Mouse (Mus musculus) embryonic facial prominence, embryonic 11.5 days (tissue): ENCODE measurements around the gene Zfhx2. TPM values are rescaled to one million over a fixed set of nuclear protein-coding genes. Genes with fewer than 3 reads are reported as not detected.

ENCODE experiments used
- ATAC-seq: fragments of 200-750 bp; cut with Nextera tagmentation; replicated peaks from 2 replicates; pipeline ENCODE4 v1.8.0; 2017; ENCODE audit warnings: low read depth; ENCODE audit not compliant: insufficient number of reproducible peaks, low FRiP score, low TSS enrichment
- DNase-seq: peaks from one replicate; pipeline ENCODE4 v3.0.0-alpha.2; 2015; ENCODE audit warnings: low spot score
- H3K27ac ChIP-seq: fragments of 300-500 bp; sonication (generic); replicated peaks from 2 replicates; pipeline ENCODE4 v1.5.1; 2014; ENCODE audit warnings: mild to moderate bottlenecking, low read depth, low read length, control low read depth
- H3K27me3 ChIP-seq: fragments of 300-500 bp; sonication (generic); 2 replicates; pipeline ENCODE4 v1.6.1; 2014; ENCODE audit warnings: mild to moderate bottlenecking, low read length, moderate library complexity, mixed read lengths; ENCODE audit not compliant: control insufficient read depth, insufficient read depth
- H3K36me3 ChIP-seq: fragments of 300-500 bp; sonication (generic); replicated peaks from 2 replicates; pipeline ENCODE4 v1.6.1; 2014; ENCODE audit warnings: low read depth, mild to moderate bottlenecking, low read length, moderate library complexity, mixed read lengths; ENCODE audit not compliant: control insufficient read depth, insufficient read depth
- H3K4me1 ChIP-seq: fragments of 300-500 bp; sonication (generic); 2 replicates; pipeline ENCODE4 v1.6.1; 2014; ENCODE audit warnings: low read length, mixed read lengths; ENCODE audit not compliant: control insufficient read depth, insufficient read depth
- H3K4me2 ChIP-seq: fragments of 300-500 bp; sonication (generic); 2 replicates; pipeline ENCODE4 v1.6.1; 2014; ENCODE audit warnings: low read depth, mild to moderate bottlenecking, control low read depth, low read length, moderate library complexity
- H3K4me3 ChIP-seq: fragments of 300-500 bp; sonication (generic); 2 replicates; pipeline ENCODE4 v1.5.1; 2014; ENCODE audit warnings: low read depth, low read length, control low read depth
- H3K9ac ChIP-seq: fragments of 300-500 bp; sonication (generic); replicated peaks from 2 replicates; pipeline ENCODE4 v1.6.1; 2014; ENCODE audit warnings: mild to moderate bottlenecking, control low read depth, low read length
- H3K9me3 ChIP-seq: fragments of 300-500 bp; sonication (generic); replicated peaks from 2 replicates; pipeline ENCODE4 v1.6.1; 2016; ENCODE audit warnings: mild to moderate bottlenecking, low read length, inconsistent platforms, mixed read lengths; ENCODE audit not compliant: control insufficient read depth
- WGBS: fragments of 180-500 bp; shearing (Covaris S2); extraction: QIAGEN DNeasy Blood & Tissue Kit; methylation state at CpG from one replicate; pipeline ENCODE4 v1.1.7; 2014; 5-methylcytosine and 5-hydroxymethylcytosine counted together
- polyA plus RNA-seq: library from polyadenylated mRNA; unstranded; fragments of >200 nt; fragmentation: Nextera tagmentation; extraction: Ambion mirVana; gene quantifications from 2 replicates; pipeline ENCODE4 v1.2.1, GENCODE M21; 2014

The Zfhx2 gene
- polyA plus RNA-seq, 1 experiment from 2014 or later, result 4.5 TPM

DNA sequence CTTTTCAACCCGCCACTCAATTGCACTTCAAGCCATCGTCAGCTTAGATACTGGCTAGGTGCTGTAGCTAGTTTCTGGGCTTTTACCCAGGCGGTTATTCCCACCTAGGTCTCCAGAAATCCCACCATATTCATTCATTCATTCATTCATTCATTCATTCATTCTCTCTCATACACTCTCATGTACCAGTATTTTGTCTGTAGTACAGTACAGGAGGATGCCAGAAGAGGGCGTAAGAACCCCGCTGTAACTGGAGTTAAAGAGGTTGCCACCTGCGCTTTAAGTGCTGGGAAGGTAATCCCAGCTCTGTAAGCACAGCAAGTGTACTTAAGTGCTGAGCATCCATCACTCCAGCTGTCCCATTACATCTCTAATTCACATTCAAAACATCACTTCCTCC lies 1.8 kb upstream of the Zfhx2 start:
- Histone ChIP-seq H3K4me1 (0 out of 2 replicates have a peak, but pooled peaks cover 2% of the 10 kb centered on the region), H3K36me3 (no peaks in the 10 kb centered on the region), H3K27me3 (no peaks in the 10 kb centered on the region), H3K9ac (no peak overlapping the region), H3K27ac (no peak overlapping the region), H3K4me2 (no peak overlapping the region), H3K4me3 (no peak overlapping the region), H3K9me3 (no peaks in the 10 kb centered on the region)
- no peak for ATAC-seq
- 29% methylated on average over 6 of the region's 6 CpGs for WGBS
- no peak for DNase-seq

DNA sequence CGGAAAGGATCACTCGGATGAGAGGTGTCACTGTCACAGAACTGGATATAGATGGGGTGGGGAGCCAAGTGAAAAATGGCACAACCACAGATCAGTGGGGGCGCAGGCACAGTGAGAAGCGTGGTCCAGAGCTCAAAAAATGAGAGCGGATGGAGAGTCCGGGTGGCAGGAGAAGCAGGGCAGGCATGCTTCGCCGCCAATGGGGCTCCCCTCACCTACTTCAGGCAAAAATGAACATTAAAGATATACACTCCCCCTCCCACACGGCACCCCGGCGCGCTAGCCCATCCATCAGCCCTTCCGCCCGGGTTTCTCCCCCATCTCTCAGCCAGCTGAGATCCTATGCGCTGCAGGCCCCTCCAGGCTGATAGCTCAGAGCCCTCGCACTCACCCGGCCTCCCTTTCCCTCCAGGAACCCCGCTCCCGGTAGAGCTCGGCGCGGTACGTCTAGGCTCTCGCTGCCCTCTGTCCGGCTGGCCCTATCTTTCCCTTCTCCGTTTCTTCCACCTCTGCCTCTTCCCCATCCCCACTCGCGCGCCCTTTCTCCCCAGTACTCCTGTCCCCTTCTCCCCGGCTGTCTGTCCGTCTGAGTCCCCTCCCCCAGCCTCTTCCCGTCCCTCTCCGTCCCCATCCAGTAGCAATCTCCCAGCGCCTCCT lies 787 bp downstream of the Zfhx2 start:
- H3K4me3 ChIP-seq, result peak overlapping the region; percentile 57
- peak; percentile 32; the same call in 1 of the 2 replicates for ATAC-seq
- H3K27ac ChIP-seq, result peak overlapping the region; percentile 41; the same call in 1 of the 2 replicates
- H3K36me3 ChIP-seq, result no peaks in the 10 kb centered on the region
- peak overlapping the region; percentile 75 for H3K9ac ChIP-seq
- H3K27me3 ChIP-seq, result no peaks in the 10 kb centered on the region
- 0 out of 2 replicates have a peak, but pooled peaks cover 2% of the 10 kb centered on the region for H3K4me1 ChIP-seq
- peak overlapping the region; percentile 80 for H3K4me2 ChIP-seq
- DNase-seq, result peak; percentile 23
- no peaks in the 10 kb centered on the region for H3K9me3 ChIP-seq
- 3% methylated on average over 29 of the region's 34 CpGs for WGBS

DNA sequence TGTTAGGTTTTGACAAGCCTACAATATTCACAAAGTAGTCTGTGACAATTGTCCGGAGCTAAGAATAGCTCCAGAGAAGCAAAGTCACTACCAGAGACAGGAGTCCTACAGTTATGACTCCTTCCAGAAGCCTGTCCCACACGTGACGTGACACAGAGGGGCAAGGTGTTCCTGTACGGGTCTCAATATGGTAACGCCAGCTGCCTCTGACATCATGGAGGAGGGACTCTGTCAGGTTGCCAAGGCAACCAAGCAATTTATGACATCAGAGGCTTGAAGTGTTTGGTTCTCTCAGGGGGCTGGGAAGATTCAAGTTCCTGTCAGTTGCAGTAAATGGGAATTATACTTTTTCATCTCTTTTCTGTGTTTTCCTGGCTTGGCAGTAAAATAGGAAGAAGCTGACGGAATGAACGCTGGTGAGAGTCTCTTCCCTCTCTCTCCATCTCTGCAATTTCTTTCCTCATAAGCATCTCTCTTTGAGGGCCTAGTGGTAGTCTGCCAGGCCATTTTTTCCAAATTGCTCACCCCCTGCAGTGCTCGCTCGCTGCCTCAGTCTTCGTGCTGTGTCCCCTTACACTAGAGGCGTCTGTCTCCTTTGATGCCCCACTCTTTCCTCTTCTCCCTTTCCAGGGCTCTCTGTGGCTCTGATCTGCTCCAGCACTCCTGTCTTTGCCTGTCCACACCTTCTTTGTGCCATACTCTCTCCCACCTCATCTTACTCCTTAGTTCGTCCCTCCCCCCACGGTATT lies 2.8 kb downstream of the Zfhx2 start:
- H3K36me3 ChIP-seq, result no peaks in the 10 kb centered on the region
- H3K4me1 ChIP-seq, result 0 out of 2 replicates have a peak, but pooled peaks cover 2% of the 10 kb centered on the region
- H3K27ac ChIP-seq, result no peak overlapping the region
- no peak overlapping the region for H3K4me2 ChIP-seq
- DNase-seq (peak; percentile 47), ATAC-seq (no peak)
- H3K9ac ChIP-seq, result no peak overlapping the region
- no peak overlapping the region for H3K4me3 ChIP-seq
- WGBS, result 64% methylated on average over 13 of the region's 13 CpGs
- no peaks in the 10 kb centered on the region for H3K27me3 ChIP-seq
- no peaks in the 10 kb centered on the region for H3K9me3 ChIP-seq

DNA sequence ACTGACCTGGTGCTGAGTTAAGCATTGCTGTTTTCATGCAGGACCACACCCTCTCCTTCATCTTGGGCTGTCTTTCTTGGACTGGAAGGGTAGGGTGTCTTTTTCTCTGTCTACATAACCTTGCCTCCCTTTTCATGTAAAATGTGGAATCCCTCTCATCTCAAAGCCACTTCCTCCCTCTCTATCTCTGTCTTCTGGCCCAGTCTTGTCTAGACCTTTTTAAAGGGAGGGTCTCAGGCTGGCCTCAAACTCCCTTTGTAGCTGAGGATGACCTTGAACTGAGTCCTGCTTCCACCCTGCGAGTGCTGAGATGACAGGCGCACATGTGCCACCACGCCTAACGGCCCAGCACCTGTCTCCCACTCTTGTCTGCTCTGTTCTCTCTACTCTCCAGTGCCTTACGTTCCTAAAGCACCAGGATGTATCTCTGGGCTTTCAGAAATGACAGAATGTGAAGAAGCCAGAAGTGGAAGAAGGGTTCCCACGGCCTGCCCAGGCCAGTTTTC lies 6.1 kb downstream of the Zfhx2 start:
- 84% methylated on average over 6 of the region's 6 CpGs for WGBS
- H3K4me1 ChIP-seq, result 0 out of 2 replicates have a peak, but pooled peaks cover 2% of the 10 kb centered on the region

DNA sequence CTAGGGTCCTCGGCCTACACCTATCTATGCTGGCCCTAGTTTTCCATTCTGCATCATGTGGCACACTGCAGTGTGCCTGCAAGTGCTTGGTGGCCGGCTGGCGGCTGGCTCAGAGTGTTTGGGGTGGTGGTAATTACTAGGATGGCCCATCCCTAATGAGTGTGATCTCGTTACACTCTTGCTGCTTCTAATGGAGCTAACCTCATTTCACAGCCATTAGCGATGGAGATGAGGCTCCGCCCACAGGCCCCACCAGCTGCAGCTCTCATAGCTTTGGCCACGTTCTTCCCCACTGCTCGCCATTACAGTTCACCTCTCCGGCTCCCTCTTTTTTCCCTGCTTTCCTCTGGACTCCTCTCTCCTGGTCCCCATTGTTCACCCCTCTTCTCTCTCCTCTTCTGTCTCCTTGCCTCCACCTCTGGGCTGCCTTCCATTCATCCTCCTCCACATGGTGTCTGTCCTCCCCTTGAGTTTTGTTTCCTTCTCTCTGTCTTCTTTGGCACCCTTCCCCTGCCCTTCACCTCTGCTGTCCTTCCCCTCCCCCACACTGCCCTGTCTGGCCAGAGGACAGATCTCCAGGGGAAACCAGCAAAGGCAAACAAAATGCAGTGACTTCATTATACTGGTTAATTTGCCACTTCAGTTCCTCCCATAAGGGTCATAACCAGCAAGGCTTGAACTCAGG lies 6.7 kb downstream of the Zfhx2 start:
- H3K27me3 ChIP-seq, result no peaks in the 10 kb centered on the region
- no peaks in the 10 kb centered on the region for H3K4me1 ChIP-seq
- WGBS, result 34% methylated on average over 9 of the region's 9 CpGs
- no peak overlapping the region for H3K9ac ChIP-seq
- DNase-seq (no peak), ATAC-seq (no peak)
- no peak overlapping the region for H3K27ac ChIP-seq
- no peak overlapping the region for H3K4me2 ChIP-seq
- H3K36me3 ChIP-seq, result no peaks in the 10 kb centered on the region
- no peaks in the 10 kb centered on the region for H3K9me3 ChIP-seq
- no peak overlapping the region for H3K4me3 ChIP-seq

More for the DNA sequence above, 6.1 kb downstream of the Zfhx2 start:
- Histone ChIP-seq H3K9me3 (no peaks in the 10 kb centered on the region), H3K27me3 (no peaks in the 10 kb centered on the region), H3K27ac (no peak overlapping the region), H3K4me3 (no peak overlapping the region), H3K9ac (no peak overlapping the region), H3K4me2 (no peak overlapping the region), H3K36me3 (no peaks in the 10 kb centered on the region)
- no peak for DNase-seq
- no peak for ATAC-seq

DNA sequence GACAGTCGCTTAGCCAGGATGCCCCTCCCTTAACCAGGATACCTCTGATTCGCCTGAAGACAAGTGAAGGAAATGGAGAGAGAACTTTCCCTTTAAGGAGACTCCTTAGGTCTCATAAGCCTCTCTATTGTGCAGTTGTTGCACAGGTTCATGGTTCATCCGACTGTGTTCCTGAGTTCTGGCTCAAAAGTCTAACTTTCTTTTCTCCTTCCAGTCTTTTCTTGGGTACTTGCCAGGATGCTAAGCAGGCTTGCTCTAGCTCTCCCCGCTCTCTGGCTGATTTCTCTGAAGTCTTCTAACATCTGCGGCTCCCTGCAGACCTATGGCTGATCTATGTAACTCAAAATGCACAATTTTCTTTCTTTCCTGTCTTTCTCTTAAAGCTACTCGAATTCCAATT lies 8.6 kb downstream of the Zfhx2 start:
- ATAC-seq (no peak), DNase-seq (no peak)
- Histone ChIP-seq H3K9ac (no peak overlapping the region), H3K27ac (no peak overlapping the region), H3K4me3 (no peak overlapping the region), H3K27me3 (no peaks in the 10 kb centered on the region), H3K4me2 (no peak overlapping the region), H3K4me1 (no peaks in the 10 kb centered on the region; the same call in 1 of the 2 replicates), H3K9me3 (no peaks in the 10 kb centered on the region), H3K36me3 (no peaks in the 10 kb centered on the region)
- 75% methylated on average over 6 of the region's 6 CpGs for WGBS

DNA sequence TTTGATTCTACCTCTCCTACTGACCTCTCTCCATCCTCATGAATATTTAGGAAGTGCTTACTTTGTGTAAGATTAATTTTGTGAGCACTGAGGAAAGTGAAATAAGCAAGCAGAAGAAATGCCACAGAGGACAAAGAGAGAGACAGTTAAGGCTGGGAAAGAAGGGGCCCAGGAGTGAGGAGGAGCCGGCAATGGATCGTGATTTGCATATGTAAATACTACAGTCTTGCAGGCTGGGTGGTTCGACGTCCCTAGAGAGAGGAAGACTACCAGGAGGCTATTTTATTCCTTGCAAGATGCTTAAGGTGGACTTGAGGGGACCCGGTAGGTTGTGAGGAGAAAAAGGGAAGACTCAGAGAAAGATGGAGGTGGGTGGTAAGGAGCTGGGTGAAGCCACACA lies 11.0 kb downstream of the Zfhx2 start:
- WGBS, result 43% methylated on average over 5 of the region's 5 CpGs
- DNase-seq, result no peak
- H3K4me2 ChIP-seq, result no peak overlapping the region
- H3K27me3 ChIP-seq, result peaks cover 5% of the 10 kb centered on the region; the same call in 1 of the 2 replicates
- H3K27ac ChIP-seq, result no peak overlapping the region
- no peaks in the 10 kb centered on the region for H3K9me3 ChIP-seq
- no peak overlapping the region for H3K9ac ChIP-seq
- H3K4me1 ChIP-seq, result no peaks in the 10 kb centered on the region; the same call in 1 of the 2 replicates
- no peaks in the 10 kb centered on the region for H3K36me3 ChIP-seq
- H3K4me3 ChIP-seq, result no peak overlapping the region
- no peak for ATAC-seq
